ENCODE assay signal across 17 mouse cellular contexts in the genomic region with DNA sequence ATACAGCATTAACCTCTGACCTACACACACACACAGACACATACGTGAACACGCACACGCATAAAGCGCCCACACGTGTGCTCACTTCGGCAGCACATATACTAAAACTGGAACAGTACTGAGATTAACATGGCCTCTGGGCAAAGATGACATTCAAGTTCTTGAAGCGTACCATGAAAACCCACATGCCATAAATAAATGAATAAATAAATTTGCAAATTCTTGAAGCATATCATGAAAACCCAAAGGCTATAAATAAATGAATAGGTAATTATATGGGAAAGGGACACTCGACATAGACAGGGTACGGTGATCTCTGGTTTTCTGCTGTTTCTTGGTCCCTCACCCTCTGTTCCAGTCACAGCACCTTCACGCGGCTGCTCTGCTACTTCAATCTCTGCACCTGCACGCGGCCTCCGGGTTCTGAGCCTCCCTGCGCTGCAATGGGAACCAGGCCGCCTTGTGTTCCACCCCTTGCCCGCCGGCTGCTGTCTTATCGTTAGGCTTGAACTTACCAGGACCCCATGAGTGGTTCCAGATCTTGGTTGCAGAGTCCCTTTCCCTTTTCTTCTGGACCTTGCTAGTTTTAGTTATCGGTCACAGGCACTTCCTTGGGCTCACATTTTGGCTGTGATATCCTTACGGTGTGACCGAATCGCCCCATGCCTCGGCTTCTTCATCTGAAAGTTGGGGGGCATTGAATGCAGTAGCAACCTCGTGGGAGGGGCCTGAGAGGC.
"Had no signal": no experiment of that assay in that cellular context is flagged by ENCODE, and none has a peak within 500 bp of the region (broad histone marks: within the 10 kb centered on the region; RNA-seq: fewer than 3 reads in every experiment).

No protein-coding gene starts in this region.

- H3K4me2 ChIP-seq: lung, embryonic 14.5 days; midbrain, embryonic 13.5 days; neural tube, embryonic 13.5 days; neural tube, embryonic 15.5 days had no signal

- H3K27ac ChIP-seq: midbrain, embryonic 10.5 days; midbrain, embryonic 13.5 days; neural tube, embryonic 13.5 days; neural tube, embryonic 15.5 days had no signal

- H3K36me3 ChIP-seq: midbrain, embryonic 10.5 days; midbrain, embryonic 13.5 days; neural tube, embryonic 13.5 days; neural tube, embryonic 15.5 days had no signal

- H3K9ac ChIP-seq: lung, embryonic 14.5 days; midbrain, embryonic 13.5 days; neural tube, embryonic 13.5 days; neural tube, embryonic 15.5 days had no signal

- DNase-seq: lung, adult 18-20 months; lung, embryonic 14.5 days; lung, postnatal 10 days; retina, postnatal 1 day; right cerebral cortex, adult 18-20 months; right cerebral cortex, postnatal 25 days; right cerebral cortex, postnatal 4 days; spleen, adult 18-20 months; thymus, adult 18-20 months; thymus, postnatal 25 days; thymus, postnatal 4 days had no signal

- H3K4me1 ChIP-seq: midbrain, embryonic 10.5 days; midbrain, embryonic 13.5 days; neural tube, embryonic 13.5 days had no signal

- ATAC-seq: midbrain, embryonic 13.5 days; midbrain, embryonic 16.5 days had no signal

- H3K4me3 ChIP-seq: midbrain, embryonic 10.5 days; midbrain, embryonic 13.5 days; myocyte; neural tube, embryonic 13.5 days; neural tube, embryonic 15.5 days had no signal

- H3K9me3 ChIP-seq: midbrain, embryonic 10.5 days; midbrain, embryonic 13.5 days; neural tube, embryonic 13.5 days; neural tube, embryonic 15.5 days had no signal

- H3K27me3 ChIP-seq: midbrain, embryonic 13.5 days; neural tube, embryonic 13.5 days; neural tube, embryonic 15.5 days had no signal
